Mouse (Mus musculus): ENCODE results near the gene Skap2.

DNA sequence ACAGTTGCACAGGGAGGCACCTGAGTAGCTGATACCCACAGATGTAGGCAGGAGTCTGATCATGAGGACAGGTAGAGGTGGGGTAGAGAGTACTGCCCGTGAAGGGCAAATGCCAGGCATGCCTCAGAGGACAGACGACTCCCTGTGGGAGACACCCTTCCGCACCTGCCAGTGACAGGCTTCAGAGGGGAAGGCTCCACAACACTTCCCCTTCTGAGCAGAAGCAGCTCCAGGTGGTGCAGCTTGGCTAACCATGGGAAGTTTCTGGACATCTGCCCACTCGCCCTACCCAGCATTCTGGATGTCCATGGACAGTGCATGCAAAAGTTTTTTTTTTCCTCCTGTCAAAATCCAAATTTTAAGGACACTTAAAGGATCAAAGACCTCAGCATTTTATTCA is 190.3 kb downstream of the Skap2 start:
- TF ChIP-seq FLI1 (IDR thresholded peaks at IDR 0.05; ENCODE audit: low read length) (no peak), GATA1 (IDR thresholded peaks at IDR 0.05; ENCODE audit: borderline replicate concordance, low read length) (no peak)

Data from megakaryocyte, embryonic 14.5 days (primary cell).